Mouse (Mus musculus) splenic B cell, adult 2 months (primary cell): Measurements from ENCODE around the gene Nckap5l.

ENCODE experiments used
- DNase-seq: peaks from one replicate; pipeline ENCODE4 v3.0.0-alpha.2; 2011; ENCODE audit warnings: low read depth, low spot score
- H3K27me3 ChIP-seq: 2 replicates; pipeline ENCODE4 v1.6.1; 2012; ENCODE audit warnings: mild to moderate bottlenecking, low read length, moderate library complexity, mixed read lengths; ENCODE audit not compliant: control insufficient read depth, poor library complexity, insufficient read depth, severe bottlenecking
- H3K36me3 ChIP-seq: 2 replicates; pipeline ENCODE4 v1.6.1; 2012; ENCODE audit warnings: mild to moderate bottlenecking, low read length, moderate library complexity, mixed read lengths; ENCODE audit not compliant: control insufficient read depth, poor library complexity, insufficient read depth, severe bottlenecking

The Nckap5l gene

DNA sequence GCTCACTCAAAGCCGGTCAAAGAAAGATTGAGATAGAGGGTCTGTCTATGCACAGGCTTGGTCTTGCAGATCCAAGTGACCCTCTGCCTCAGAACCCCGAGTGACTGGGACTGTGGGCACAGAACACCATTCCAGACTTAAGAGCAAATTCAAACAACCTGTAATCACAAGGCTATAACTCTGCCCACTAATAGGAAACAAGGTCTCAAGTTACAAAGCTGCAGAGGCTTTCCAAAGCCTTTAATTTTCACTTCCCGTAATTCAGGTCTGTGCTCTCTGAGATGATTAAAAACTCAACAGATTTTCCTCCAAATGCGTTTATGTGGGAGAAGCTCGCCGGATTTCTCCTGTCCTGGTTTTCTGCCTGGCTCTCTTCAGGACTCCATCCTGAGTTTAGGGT lies 73.5 kb downstream of the Nckap5l start:
- no peaks in the 10 kb centered on the region for H3K36me3 ChIP-seq
- H3K27me3 ChIP-seq = no peaks in the 10 kb centered on the region
- no peak for DNase-seq

DNA sequence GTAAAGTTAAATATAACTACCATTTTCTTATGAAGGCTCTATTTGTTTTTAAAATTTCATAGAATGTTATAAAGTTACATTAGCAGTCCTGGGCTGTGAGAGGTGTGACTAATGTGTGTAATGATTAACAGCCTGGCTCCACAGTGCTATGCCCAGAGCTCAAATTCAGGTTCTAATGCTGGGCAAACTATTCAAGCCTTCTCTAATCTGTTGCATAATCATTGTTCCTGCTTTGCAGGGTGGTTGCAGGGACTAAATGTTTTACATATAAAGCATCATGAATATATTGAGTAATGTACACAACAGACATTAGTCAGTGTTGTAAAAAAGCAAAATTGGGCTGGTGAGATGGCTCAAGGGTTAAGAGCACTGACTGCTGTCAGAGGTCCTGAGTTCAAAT lies 74.7 kb downstream of the Nckap5l start:
- no peaks in the 10 kb centered on the region for H3K27me3 ChIP-seq
- no peaks in the 10 kb centered on the region for H3K36me3 ChIP-seq
- no peak for DNase-seq

DNA sequence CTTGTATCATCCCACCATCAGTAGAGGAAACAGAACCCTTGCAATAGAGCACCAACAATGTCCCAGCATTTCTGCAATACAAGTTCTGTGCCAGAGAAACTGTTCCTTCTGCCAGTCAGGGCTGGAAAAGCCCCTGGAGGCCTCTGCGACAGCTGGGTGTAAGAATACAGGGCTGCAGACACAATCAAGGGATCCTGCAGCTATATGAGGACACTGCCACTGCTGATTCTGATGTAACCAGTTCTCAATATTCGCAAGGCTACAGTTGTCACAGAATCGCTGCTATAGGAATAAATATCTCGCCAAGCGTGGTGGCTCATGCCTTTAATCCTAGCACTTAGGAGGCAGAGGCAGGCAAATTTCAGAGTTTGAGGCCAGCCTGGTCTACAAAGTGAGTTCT lies 81.3 kb downstream of the Nckap5l start:
- H3K36me3 ChIP-seq = no peaks in the 10 kb centered on the region
- H3K27me3 ChIP-seq = no peaks in the 10 kb centered on the region
- no peak for DNase-seq

DNA sequence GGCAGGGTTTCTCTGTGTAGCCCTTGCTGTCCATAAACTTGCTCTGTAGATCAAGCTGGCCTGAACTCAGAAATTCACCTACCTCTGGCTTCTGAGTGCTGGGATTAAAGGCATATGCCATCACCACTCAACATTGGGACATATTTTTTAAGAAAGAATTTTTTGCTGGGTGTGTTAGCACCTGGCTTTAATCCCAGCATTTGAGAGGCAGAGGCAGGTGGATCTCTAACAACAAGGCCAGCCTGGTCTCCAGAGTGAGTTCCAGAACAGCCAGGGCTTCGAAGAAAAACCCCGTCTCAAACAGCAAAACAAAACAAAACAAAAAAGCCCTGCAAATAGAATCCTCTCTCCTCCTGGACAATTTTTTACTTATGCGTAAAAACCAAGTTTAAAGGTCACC lies 82.0 kb downstream of the Nckap5l start:
- no peak for DNase-seq
- no peaks in the 10 kb centered on the region for H3K27me3 ChIP-seq
- no peaks in the 10 kb centered on the region for H3K36me3 ChIP-seq

DNA sequence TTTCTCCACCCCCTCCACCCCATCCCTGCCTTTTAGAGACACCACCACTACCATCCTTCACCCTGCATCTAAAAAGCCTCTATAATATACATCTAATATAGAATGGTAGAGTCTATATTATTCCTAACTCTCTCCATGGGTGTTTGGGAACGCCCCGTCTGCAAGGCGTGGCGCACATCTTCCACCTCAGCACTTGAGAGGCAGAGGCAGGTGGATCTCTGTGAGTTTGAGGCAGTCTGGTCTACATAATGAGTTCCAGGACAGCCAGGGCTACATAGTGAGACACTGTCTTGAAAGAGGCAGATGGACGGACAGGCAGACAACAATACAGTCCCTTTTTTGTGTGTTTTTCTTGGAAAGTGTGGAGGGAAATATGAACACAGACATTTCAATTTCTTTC lies 82.5 kb downstream of the Nckap5l start:
- Histone ChIP-seq H3K27me3 (no peaks in the 10 kb centered on the region), H3K36me3 (no peaks in the 10 kb centered on the region)
- no peak for DNase-seq

DNA sequence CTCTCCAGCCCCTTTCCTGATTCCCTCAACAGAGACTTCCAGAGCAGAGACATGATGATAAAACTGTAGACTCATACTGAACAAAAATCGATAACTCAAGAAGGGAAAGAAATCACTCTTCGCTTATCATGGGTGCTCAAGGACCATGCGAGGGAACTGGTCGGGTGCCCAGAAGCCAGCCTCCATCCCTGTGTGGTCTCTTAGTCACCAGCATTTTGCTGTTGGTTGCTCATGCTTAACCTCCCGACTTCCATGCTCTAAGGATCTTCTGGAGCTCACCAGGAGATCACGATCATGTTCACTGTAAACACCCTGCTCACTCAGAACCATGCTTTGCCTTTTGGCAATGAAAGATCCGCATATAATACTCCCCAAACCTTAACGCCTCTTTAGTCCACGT lies 84.8 kb downstream of the Nckap5l start:
- Histone ChIP-seq H3K27me3 (no peaks in the 10 kb centered on the region), H3K36me3 (no peaks in the 10 kb centered on the region)
- no peak for DNase-seq
